Mouse (Mus musculus): ENCODE results near the gene Pfkl.
"Not testable (repeated sequence)": the region's sequence is repeated elsewhere in the genome, so short reads cannot be mapped to it uniquely, and the experiment has no call there.

Pfkl gene

GRCm38 (mm10) chr10:78011116-78011515 is 1.2 kb upstream of the Pfkl start:
- not testable (repeated sequence) for DNase-seq

DNA sequence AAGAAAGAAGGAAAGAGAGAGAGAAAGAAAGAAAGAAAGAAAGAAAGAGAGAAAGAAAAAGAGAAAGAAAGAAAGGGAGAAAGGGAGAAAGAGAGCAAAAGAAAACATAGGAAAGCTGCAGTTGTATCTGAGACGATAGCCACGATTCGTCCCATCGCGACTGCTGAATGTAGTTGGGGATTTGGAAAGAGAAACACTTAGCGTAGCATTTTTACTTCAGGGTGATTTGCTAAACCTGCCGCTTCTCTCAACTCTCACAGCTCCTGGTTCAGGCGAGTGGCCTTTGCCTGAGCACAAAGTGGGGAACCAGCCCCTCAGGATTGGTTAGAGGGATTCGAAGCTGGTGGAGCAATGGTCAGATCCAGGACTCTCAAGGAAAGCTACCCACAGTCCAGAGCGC is 452 bp upstream of the Pfkl start:
- DNase-seq: peak; percentile 29

GRCm38 (mm10) chr10:78009184-78009944 is 519 bp downstream of the Pfkl start:
- DNase-seq: peak; percentile 99

- DNase-seq: no peak
Observed at GRCm38 (mm10) chr10:78008169-78008568, 1.7 kb downstream of the Pfkl start.

DNA sequence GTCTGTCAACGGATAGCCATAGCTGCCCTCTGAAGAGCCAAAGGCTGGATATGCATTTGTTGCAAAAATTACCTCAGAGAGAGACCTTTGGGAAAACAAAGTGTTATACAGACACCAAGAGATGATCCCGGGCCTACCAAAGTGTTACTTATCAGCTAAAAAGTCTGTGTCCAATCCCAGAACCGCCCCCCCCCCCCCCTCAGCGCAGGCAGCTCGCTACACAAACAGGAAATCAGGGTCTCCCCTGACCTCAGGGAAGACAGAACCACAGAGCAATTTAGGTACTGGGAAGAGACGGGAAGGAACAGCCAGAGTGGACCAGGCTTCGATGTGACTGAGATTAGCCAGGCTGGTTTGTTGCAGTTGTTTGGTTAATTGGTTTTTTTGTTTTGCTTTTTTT is 2.7 kb downstream of the Pfkl start:
- no peak for DNase-seq

DNA sequence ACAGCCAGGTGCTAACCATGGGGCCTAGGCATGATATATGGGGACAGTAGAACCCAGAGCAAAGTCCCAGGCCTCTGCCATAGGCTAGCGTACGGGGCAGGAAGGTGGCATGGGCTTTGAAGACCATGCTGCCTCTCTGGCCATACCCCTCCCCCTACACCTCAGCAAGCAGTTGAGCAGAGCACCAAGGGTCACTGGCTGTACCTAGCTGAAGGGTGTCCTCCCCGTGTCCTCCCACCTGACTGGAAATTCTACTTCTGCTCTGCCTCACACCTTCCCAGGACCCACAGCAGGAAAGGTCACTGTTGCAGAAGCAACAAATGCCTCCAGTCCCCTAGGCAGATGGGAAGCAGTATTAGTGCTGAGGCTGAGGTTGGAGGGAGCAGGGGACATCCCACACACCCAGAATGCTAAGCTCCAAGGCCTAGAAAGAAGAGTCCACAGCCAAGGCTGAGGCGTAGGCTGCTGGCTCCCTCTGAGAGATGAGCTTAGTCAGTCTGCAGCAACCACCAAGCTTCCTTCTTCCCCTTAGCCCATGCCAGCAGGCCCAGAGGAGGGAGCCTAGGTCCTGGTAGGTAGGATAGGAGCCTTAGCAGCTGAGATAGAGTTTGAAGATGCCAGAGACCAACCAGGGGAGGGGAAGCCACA is 4.0 kb downstream of the Pfkl start:
- no peak for DNase-seq

GRCm38 (mm10) chr10:78004479-78005100 is 5.3 kb downstream of the Pfkl start:
- no peak for DNase-seq

GRCm38 (mm10) chr10:78002316-78002715 is 7.6 kb downstream of the Pfkl start:
- no peak for DNase-seq

- DNase-seq: no peak
Observed at GRCm38 (mm10) chr10:78001796-78002195, 8.1 kb downstream of the Pfkl start.

GRCm38 (mm10) chr10:78000200-78000599 is 9.7 kb downstream of the Pfkl start:
- no peak for DNase-seq

DNA sequence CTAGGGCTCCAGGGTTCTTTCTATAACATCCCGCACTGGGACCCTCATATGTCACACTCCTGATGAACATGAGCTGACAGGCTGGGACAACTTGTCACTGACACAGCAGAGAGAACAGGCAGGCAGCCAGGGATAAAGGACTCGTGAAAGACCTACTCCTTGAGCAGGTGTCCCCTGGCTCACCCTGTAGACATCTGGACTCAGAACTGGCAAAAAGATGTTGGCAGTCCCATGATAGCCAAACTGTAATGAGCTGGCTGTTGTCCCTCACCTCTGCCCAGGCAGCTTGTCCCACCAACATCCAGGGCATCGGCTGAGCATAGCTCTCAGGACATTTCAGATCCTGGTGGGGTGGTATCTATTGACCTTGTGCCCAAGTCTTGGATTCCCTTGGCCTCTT is 14.2 kb downstream of the Pfkl start:
- DNase-seq: no peak

GRCm38 (mm10) chr10:77985775-77986174 is 24.1 kb downstream of the Pfkl start:
- no peak for DNase-seq

DNA sequence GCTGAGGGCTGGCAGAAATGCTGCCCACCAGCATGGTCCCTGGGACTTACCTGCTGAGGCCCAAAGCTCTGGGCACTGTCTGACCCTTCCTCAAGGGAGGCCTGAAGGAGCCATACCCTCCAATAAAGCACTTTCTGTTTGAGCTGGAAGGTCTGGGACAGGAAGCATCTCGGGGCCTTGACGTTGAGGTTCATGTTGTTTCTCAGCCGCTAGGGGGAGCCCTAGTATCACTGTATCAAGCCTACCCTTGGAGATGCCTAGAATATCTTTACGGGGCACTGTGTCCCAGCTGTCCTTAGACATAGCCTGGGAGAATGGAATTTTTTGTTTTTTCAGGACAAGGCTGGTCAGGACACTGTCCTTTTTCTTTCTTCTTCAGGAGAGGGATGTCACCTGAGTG is 25.2 kb downstream of the Pfkl start:
- DNase-seq: peak; percentile 81

DNA sequence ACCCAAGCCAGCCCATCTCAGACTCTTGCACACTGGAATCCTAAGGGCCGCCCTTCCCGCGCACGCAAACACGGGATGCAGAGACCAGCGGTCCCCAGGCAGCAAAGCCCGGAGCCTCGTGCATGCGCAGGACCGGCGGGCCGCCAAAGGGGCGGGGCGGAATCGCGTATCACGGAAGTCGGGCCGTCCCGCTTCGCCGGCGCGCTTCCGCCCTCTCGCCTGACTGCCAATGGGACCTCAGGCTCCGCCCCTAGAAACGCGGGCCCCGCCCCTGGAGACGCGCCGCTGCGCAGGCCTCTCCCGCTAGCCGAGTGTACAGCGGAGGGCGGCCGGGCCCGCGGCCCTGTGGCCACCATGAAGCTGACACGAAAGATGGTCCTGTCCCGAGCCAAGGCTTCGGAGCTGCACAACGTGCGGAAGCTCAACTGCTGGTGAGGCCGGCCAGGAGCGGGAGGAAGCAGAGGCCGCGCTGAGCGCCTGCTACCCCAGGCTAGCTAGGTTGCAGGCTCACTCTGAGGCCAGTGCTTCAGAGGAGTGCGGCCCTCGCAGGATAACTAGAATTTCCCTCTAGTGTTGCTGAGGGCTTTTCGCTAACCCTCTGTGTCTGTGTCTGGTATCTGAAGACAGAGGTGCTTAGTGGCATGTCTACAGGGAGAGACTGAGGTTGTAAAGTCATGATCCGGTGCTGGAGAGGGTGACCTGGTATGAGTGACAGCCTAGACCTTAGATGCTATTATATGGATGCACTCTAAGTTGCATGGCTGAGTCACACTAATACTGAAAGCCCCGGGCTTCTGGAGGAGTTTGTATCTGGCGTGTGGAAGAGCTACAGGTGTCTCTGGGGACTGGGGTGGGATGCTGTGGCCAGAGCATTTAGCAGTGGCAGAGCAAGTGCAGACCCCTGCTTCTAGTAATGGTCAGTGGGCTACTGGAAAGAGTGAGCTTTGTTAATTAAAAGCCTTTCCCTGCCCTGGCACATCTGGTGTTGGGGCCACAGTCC is 31.2 kb downstream of the Pfkl start, which contains the start of gene 1810043G02Rik:
1810043G02Rik (plus strand) TSS at position 174 of the 1,000 bp plus-strand sequence.
- peak; percentile 100 for DNase-seq

GRCm38 (mm10) chr10:77976458-77977150 is 33.3 kb downstream of the Pfkl start:
- no peak for DNase-seq

DNA sequence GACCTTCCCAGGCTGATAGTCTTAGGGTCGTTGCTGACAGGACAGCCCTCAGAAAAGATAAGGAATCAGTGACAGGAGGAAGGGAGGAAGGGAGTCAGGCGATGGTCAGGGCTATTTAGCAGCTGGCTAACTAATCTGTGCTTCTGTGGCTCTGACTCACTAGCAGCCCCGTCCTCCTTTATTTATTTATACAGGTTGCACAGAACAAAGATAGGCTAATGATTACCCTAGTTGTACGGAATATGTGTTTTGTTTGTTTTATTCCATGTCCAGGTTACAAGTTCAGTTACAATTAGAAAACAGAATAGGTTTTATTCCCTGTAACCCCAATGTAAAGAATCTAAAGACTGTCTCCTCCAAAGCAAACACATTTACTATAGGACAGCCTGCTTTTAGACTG is 34.2 kb downstream of the Pfkl start:
- no peak for DNase-seq

GRCm38 (mm10) chr10:77974811-77975210 is 35.1 kb downstream of the Pfkl start:
- DNase-seq: no peak

- DNase-seq: no peak
Observed at GRCm38 (mm10) chr10:77974323-77974722, 35.6 kb downstream of the Pfkl start.

DNA sequence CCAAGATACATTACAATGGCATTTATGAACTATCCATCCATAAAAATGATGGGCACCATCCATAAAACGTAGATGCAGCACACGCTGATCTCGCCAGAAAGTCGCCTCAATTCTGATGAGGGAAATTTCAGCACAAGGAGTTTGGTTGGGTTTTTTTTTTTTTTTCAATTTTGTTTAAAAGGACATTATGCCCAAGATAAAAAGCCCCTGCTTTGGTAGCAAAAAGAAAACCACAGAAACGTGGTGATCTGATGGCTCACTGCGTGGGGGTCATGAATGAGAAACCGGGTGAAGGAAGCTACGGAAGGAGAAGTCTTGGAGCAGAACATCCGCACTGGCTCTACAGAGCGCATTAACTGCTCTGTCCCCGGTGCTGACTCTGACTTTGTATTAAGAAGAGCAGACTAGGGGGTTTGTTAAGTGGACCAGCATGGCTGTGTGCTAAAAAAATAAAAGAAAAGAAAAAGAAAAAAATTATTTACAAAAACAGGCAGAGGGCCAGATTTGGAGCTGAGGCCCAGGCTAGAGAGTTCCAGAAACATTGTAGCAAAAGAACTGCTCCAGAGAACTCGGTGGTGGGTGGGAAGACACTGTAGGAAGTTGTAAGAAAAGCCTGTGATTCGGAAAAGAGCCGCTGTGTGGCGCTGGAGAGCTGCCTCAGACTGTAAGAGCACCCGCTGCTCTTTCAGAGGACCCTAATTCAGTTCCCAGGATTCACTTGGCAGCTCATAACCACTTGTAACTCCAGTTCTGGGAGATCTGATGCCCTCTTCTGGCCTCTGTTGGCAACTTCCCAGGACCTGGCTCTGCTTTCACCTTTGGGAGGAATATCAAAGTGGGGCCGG is 38.0 kb downstream of the Pfkl start:
- DNase-seq: peak; percentile 74

GRCm38 (mm10) chr10:77971191-77971590 is 38.7 kb downstream of the Pfkl start:
- peak; percentile 45 for DNase-seq

- no peak for DNase-seq
Observed at GRCm38 (mm10) chr10:77970481-77970880, 39.4 kb downstream of the Pfkl start, which contains the start of gene Trpm2. Trpm2 (minus strand) TSS chr10:77970563.
